Mouse (Mus musculus): ENCODE measurements around the gene Rcbtb2.

DNA sequence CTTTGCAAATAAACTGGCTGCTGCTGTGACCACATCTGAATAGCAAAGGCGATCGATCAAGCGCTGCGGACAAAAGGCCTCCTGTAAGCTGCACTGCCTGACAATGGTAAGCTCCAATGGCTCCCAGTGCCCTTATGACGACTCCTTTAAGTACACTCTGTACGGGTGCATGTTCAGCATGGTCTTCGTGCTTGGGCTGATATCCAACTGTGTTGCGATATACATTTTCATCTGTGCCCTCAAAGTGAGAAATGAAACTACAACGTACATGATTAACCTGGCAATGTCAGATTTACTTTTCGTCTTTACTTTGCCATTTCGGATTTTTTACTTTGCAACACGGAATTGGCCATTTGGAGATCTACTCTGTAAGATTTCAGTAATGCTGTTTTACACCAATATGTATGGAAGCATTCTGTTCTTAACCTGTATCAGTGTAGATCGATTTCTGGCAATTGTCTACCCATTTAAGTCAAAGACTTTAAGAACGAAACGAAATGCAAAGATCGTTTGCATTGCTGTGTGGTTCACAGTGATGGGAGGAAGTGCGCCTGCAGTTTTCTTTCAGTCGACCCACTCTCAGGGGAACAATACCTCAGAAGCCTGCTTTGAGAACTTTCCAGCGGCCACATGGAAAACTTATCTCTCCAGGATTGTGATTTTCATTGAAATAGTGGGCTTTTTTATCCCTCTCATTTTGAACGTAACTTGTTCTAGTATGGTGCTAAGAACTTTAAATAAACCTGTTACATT lies 115.8 kb downstream of the Rcbtb2 start:
- no peak for TF ChIP-seq CTCF (conservative IDR thresholded peaks at IDR 0.05; ENCODE audit: low read length)
- no peak for TF ChIP-seq POU5F1 (IDR thresholded peaks at IDR 0.05; ENCODE audit: borderline replicate concordance, low read length)

Data from E14TG2a.4 (cell line).